Mouse (Mus musculus): Measurements from ENCODE around the gene Fzd7. TPM values are rescaled to one million over a fixed set of nuclear protein-coding genes. Genes with fewer than 3 reads are reported as not detected.

The Fzd7 gene
- polyA plus RNA-seq, 1 experiment from 2014 or later: 2.9 TPM

GRCm38 (mm10) chr1:59503659-59504301 lies 21.6 kb downstream of the Fzd7 start:
- H3K27ac ChIP-seq (ENCODE audit: low read length): no peak overlapping the region
- 46% methylated on average over 7 of the region's 7 CpGs for WGBS

GRCm38 (mm10) chr1:59504302-59504700 lies 22.1 kb downstream of the Fzd7 start:
- H3K27me3 ChIP-seq (ENCODE audit: control insufficient read depth, insufficient read depth, low read length): no peaks in the 10 kb centered on the region
- WGBS: 67% methylated on average over 2 of the region's 2 CpGs
- no peak overlapping the region for H3K4me2 ChIP-seq (ENCODE audit: low read depth, low read length)
- no peak for ATAC-seq (replicated peaks; ENCODE audit: extremely low read depth, insufficient read depth, low FRiP score)
- no peak overlapping the region for H3K27ac ChIP-seq (ENCODE audit: low read length)
- H3K9me3 ChIP-seq (replicated peaks; ENCODE audit: control insufficient read depth, low read length): no peaks in the 10 kb centered on the region
- no peak overlapping the region for H3K4me3 ChIP-seq (ENCODE audit: low read length)
- no peak overlapping the region for H3K9ac ChIP-seq (ENCODE audit: low read length)
- H3K36me3 ChIP-seq (ENCODE audit: control insufficient read depth, insufficient read depth): no peaks in the 10 kb centered on the region
- H3K4me1 ChIP-seq (ENCODE audit: control insufficient read depth, insufficient read depth, low read length): peaks cover 4% of the 10 kb centered on the region; the same call in 1 of the 2 replicates

More at GRCm38 (mm10) chr1:59503659-59504301, 21.6 kb downstream of the Fzd7 start:
- ATAC-seq (replicated peaks; ENCODE audit: extremely low read depth, insufficient read depth, low FRiP score): no peak
- no peaks in the 10 kb centered on the region for H3K9me3 ChIP-seq (replicated peaks; ENCODE audit: control insufficient read depth, low read length)
- H3K4me2 ChIP-seq (ENCODE audit: low read depth, low read length): no peak overlapping the region
- peaks cover 3% of the 10 kb centered on the region; the same call in 1 of the 2 replicates for H3K4me1 ChIP-seq (ENCODE audit: control insufficient read depth, insufficient read depth, low read length)
- no peaks in the 10 kb centered on the region for H3K36me3 ChIP-seq (ENCODE audit: control insufficient read depth, insufficient read depth)
- H3K9ac ChIP-seq (ENCODE audit: low read length): no peak overlapping the region
- H3K4me3 ChIP-seq (ENCODE audit: low read length): no peak overlapping the region
- H3K27me3 ChIP-seq (ENCODE audit: control insufficient read depth, insufficient read depth, low read length): no peaks in the 10 kb centered on the region

GRCm38 (mm10) chr1:59508463-59509139 lies 26.4 kb downstream of the Fzd7 start:
- Histone ChIP-seq H3K9me3 (replicated peaks; ENCODE audit: control insufficient read depth, low read length) (no peaks in the 10 kb centered on the region), H3K4me1 (ENCODE audit: control insufficient read depth, insufficient read depth, low read length) (peaks cover 4% of the 10 kb centered on the region; the same call in 1 of the 2 replicates), H3K27me3 (ENCODE audit: control insufficient read depth, insufficient read depth, low read length) (no peaks in the 10 kb centered on the region), H3K36me3 (ENCODE audit: control insufficient read depth, insufficient read depth) (no peaks in the 10 kb centered on the region), H3K9ac (ENCODE audit: low read length) (no peak overlapping the region), H3K4me3 (ENCODE audit: low read length) (no peak overlapping the region), H3K4me2 (ENCODE audit: low read depth, low read length) (peak overlapping the region; percentile 51), H3K27ac (ENCODE audit: low read length) (no peak overlapping the region)
- no peak for ATAC-seq (replicated peaks; ENCODE audit: extremely low read depth, insufficient read depth, low FRiP score)
- WGBS: 24% methylated on average over 17 of the region's 17 CpGs

DNA sequence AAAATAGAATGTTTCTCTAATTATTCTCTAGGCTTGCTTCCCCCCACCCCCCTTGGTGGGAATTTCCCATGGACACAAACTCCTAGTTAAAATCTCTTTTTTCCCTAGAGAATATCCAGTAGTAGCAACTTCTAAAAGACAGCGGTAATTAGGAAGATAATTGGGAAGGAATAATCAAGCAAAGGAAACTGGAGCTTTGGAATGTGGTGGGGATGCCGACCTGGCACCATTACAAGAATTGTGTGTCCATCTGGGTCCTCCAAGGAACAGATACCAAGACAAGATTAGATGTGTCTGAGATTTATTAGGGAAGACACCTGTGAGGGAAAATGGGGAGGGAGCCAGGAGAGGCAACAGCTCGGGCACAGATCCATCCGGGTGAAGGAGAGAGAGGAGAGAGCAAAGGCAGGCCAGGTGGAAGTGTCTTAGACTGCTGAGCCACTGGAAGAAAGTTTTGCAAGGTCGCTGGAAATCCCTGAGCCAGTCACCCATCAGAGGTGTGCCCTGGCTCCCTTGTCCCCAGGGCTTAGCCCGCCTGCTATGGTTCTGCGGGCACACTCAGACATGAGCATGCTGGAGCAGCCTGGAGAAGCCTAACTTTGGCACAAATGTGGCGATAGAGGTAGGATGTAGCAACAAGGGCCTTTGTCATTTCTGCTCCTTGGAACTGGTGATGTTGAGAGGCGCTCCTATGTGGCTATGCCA lies 29.5 kb downstream of the Fzd7 start:
- WGBS: 67% methylated on average over 9 of the region's 9 CpGs
- peaks cover 8% of the 10 kb centered on the region for H3K4me1 ChIP-seq (ENCODE audit: control insufficient read depth, insufficient read depth, low read length)
- no peaks in the 10 kb centered on the region for H3K9me3 ChIP-seq (replicated peaks; ENCODE audit: control insufficient read depth, low read length)
- no peak overlapping the region for H3K4me2 ChIP-seq (ENCODE audit: low read depth, low read length)
- no peak overlapping the region for H3K4me3 ChIP-seq (ENCODE audit: low read length)
- H3K36me3 ChIP-seq (ENCODE audit: control insufficient read depth, insufficient read depth): no peaks in the 10 kb centered on the region
- no peak overlapping the region for H3K9ac ChIP-seq (ENCODE audit: low read length)
- H3K27ac ChIP-seq (ENCODE audit: low read length): no peak overlapping the region
- H3K27me3 ChIP-seq (ENCODE audit: control insufficient read depth, insufficient read depth, low read length): no peaks in the 10 kb centered on the region
- ATAC-seq (replicated peaks; ENCODE audit: extremely low read depth, insufficient read depth, low FRiP score): no peak

GRCm38 (mm10) chr1:59516026-59516917 lies 34.0 kb downstream of the Fzd7 start, which contains the start of gene Gm973:
TSS of gene Gm973 (plus strand) at chr1:59516264.
- peak; percentile 65; the same call in 1 of the 2 replicates for ATAC-seq (replicated peaks; ENCODE audit: extremely low read depth, insufficient read depth, low FRiP score)
- H3K36me3 ChIP-seq (ENCODE audit: control insufficient read depth, insufficient read depth): no peaks in the 10 kb centered on the region
- no peaks in the 10 kb centered on the region; the same call in 1 of the 2 replicates for H3K27me3 ChIP-seq (ENCODE audit: control insufficient read depth, insufficient read depth, low read length)
- peak within 1 kb of the TSS; percentile 68 for H3K9ac ChIP-seq (ENCODE audit: low read length)
- peak within 1 kb of the TSS; percentile 49 for H3K4me3 ChIP-seq (ENCODE audit: low read length)
- H3K4me1 ChIP-seq (ENCODE audit: control insufficient read depth, insufficient read depth, low read length): peaks cover 11% of the 10 kb centered on the region
- peak within 1 kb of the TSS; percentile 77 for H3K4me2 ChIP-seq (ENCODE audit: low read depth, low read length)
- no peaks in the 10 kb centered on the region for H3K9me3 ChIP-seq (replicated peaks; ENCODE audit: control insufficient read depth, low read length)
- peak within 1 kb of the TSS; percentile 72 for H3K27ac ChIP-seq (ENCODE audit: low read length)
- whole genome bisulfite sequencing: 8% methylated on average over 25 of the region's 25 CpGs

- no peak for ATAC-seq (replicated peaks; ENCODE audit: extremely low read depth, insufficient read depth, low FRiP score)
- WGBS: 42% methylated on average over 11 of the region's 11 CpGs
Measured at GRCm38 (mm10) chr1:59520226-59520837, 38.1 kb downstream of the Fzd7 start.

GRCm38 (mm10) chr1:59522456-59522855 lies 40.2 kb downstream of the Fzd7 start:
- ATAC-seq (replicated peaks; ENCODE audit: extremely low read depth, insufficient read depth, low FRiP score): no peak
- Histone ChIP-seq H3K4me3 (ENCODE audit: low read length) (no peak overlapping the region), H3K9ac (ENCODE audit: low read length) (no peak overlapping the region), H3K9me3 (replicated peaks; ENCODE audit: control insufficient read depth, low read length) (no peaks in the 10 kb centered on the region), H3K27ac (ENCODE audit: low read length) (no peak overlapping the region), H3K36me3 (ENCODE audit: control insufficient read depth, insufficient read depth) (no peaks in the 10 kb centered on the region), H3K27me3 (ENCODE audit: control insufficient read depth, insufficient read depth, low read length) (no peaks in the 10 kb centered on the region), H3K4me1 (ENCODE audit: control insufficient read depth, insufficient read depth, low read length) (peaks cover 5% of the 10 kb centered on the region; the same call in 1 of the 2 replicates), H3K4me2 (ENCODE audit: low read depth, low read length) (no peak overlapping the region)
- WGBS: 40% methylated on average over 1 of the region's 1 CpGs

More at GRCm38 (mm10) chr1:59520226-59520837, 38.1 kb downstream of the Fzd7 start:
- Histone ChIP-seq H3K27me3 (ENCODE audit: control insufficient read depth, insufficient read depth, low read length) (no peaks in the 10 kb centered on the region; the same call in 1 of the 2 replicates), H3K4me1 (ENCODE audit: control insufficient read depth, insufficient read depth, low read length) (peaks cover 11% of the 10 kb centered on the region), H3K36me3 (ENCODE audit: control insufficient read depth, insufficient read depth) (no peaks in the 10 kb centered on the region), H3K4me3 (ENCODE audit: low read length) (no peak overlapping the region), H3K4me2 (ENCODE audit: low read depth, low read length) (no peak overlapping the region; the same call in 1 of the 2 replicates), H3K9ac (ENCODE audit: low read length) (no peak overlapping the region), H3K27ac (ENCODE audit: low read length) (no peak overlapping the region), H3K9me3 (replicated peaks; ENCODE audit: control insufficient read depth, low read length) (no peaks in the 10 kb centered on the region)

- 74% methylated on average over 5 of the region's 5 CpGs for WGBS
- no peak overlapping the region for H3K4me3 ChIP-seq (ENCODE audit: low read length)
- no peaks in the 10 kb centered on the region for H3K36me3 ChIP-seq (ENCODE audit: control insufficient read depth, insufficient read depth)
- no peak overlapping the region for H3K4me2 ChIP-seq (ENCODE audit: low read depth, low read length)
- H3K9me3 ChIP-seq (replicated peaks; ENCODE audit: control insufficient read depth, low read length): no peaks in the 10 kb centered on the region
- no peak overlapping the region for H3K9ac ChIP-seq (ENCODE audit: low read length)
- H3K4me1 ChIP-seq (ENCODE audit: control insufficient read depth, insufficient read depth, low read length): peaks cover 5% of the 10 kb centered on the region; the same call in 1 of the 2 replicates
- ATAC-seq (replicated peaks; ENCODE audit: extremely low read depth, insufficient read depth, low FRiP score): no peak
- no peak overlapping the region for H3K27ac ChIP-seq (ENCODE audit: low read length)
- H3K27me3 ChIP-seq (ENCODE audit: control insufficient read depth, insufficient read depth, low read length): no peaks in the 10 kb centered on the region
Measured at GRCm38 (mm10) chr1:59523378-59523958, 41.2 kb downstream of the Fzd7 start.
